Mouse (Mus musculus) ES-E14 (cell line): ENCODE data around the gene Ncmap.

Source experiments
- ZC3H11A ChIP-seq: IDR thresholded peaks from 2 replicates; pipeline ENCODE4 v1.6.1; 2012; ENCODE audit warnings: low read depth, mild to moderate bottlenecking, inconsistent platforms, low read length, borderline replicate concordance
- ZNF384 ChIP-seq: IDR thresholded peaks from 2 replicates; pipeline ENCODE4 v1.6.1; 2012; ENCODE audit warnings: low read depth, low read length, inconsistent platforms

GRCm38 (mm10) chr4:135439904-135440522 lies 42.0 kb upstream of the Ncmap start:
- TF ChIP-seq ZNF384 (no peak), ZC3H11A (no peak)
